Mouse (Mus musculus) bone marrow macrophage, adult 2 months (primary cell): ENCODE measurements around the gene Rtl10.

Source experiments
- CTCF ChIP-seq: IDR thresholded peaks from 2 replicates; pipeline ENCODE4 v1.5.1; 2012; ENCODE audit warnings: low read depth, mild to moderate bottlenecking, low read length, moderate library complexity
- POLR2A ChIP-seq: IDR thresholded peaks from 2 replicates; pipeline ENCODE4 v1.6.1; 2012; ENCODE audit warnings: mild to moderate bottlenecking, low read depth, low read length, borderline replicate concordance

- TF ChIP-seq POLR2A = no peak
- TF ChIP-seq CTCF = no peak
Measured at GRCm38 (mm10) chr16:18490281-18490680, 8.4 kb upstream of the Rtl10 start.
